Mouse (Mus musculus): ENCODE results near the gene Uggt1.

Uggt1 gene

DNA sequence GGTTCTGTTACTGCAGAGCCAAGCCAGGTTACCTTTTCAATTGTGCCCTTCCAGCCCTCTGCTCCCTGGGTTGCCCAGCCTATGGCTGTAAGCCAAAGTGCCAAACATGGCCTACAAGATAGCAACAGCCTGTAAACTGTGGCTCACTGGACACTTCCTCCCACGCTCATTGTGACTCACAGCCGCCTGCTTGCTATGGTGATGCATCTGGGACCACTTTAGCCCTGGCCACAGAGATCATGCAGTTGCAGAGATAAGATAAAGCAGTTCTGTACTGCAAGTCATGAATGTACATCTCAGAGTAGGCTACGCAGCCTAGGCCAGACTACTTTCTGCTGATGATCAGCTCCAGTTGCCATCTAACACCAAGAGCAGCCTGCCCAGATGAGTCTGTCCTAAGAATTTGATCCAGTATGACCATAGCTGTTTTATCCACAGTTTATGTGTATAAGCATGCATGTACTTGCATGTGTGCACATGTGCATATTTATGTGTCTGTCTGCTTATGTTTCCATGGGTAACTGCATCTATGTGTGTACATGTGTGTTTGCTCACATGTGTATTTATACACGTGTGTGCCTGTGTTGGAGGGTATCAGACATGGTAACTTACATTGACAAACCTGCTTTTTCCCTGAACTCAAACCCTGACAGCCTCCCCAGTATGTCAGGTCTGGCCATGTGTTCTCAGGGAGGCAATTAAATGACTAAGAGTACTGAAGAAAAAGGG is 114.0 kb downstream of the Uggt1 start:
- in situ Hi-C loops (cut with MboI; ENCODE audit: unreplicated experiment in 2 of 2) = loop anchor here (5.0 to 25.0 kb wide), 7 partner anchors 63 to 1268 kb away; partner anchors contain the start of gene Hs6st1 (in 2 of the 2)

DNA sequence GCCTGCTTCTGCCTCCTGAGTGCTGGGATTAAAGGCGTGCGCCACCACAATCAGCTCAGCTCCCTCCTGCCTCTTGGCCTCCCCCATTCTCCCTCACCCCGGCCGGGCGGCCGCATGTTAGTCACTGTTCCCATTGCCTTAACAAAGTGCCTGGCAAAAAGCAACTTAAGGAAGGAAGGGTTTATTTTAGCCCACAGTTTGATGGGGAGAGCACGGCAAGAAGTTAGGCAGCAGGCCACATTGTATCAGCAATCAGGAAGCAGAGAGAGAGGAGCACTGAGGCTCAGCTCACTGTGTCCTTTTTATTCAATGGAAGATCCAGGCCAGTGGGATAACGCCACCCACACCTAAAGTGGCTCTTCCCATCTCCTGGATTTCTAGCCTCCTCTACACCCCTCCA is 114.6 kb downstream of the Uggt1 start:
- in situ Hi-C loops (cut with MboI; ENCODE audit: unreplicated experiment in 2 of 2) = loop anchor here (5.0 to 25.0 kb wide), 8 partner anchors 63 to 1268 kb away; partner anchors contain the start of gene Hs6st1 (in 2 of the 2)

DNA sequence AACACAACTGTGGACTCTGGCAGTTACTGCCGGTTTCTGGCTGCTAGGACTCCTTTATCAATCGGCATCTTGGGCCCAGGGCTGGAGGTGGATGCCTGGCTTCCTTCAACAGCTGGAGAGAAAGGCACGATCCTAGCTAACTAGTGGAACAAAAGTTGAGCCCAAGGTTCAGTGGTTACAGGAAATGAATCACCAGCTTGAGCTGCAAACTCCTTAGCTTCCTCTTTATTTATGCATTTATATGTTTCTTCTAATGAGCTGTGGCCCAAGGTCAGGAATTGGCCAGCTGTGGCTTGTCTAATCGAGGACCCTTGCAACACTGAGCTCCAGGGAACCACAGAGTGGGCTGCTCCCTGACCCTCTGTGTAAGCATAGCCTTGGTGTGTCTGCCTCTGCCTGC is 115.4 kb downstream of the Uggt1 start:
- in situ Hi-C loops (cut with MboI; ENCODE audit: unreplicated experiment in 2 of 2) = loop anchor here in 1 of 2 experiments (10.0 to 25.0 kb wide), 3 partner anchors 284 to 1267 kb away; no protein-coding TSS in a partner anchor

DNA sequence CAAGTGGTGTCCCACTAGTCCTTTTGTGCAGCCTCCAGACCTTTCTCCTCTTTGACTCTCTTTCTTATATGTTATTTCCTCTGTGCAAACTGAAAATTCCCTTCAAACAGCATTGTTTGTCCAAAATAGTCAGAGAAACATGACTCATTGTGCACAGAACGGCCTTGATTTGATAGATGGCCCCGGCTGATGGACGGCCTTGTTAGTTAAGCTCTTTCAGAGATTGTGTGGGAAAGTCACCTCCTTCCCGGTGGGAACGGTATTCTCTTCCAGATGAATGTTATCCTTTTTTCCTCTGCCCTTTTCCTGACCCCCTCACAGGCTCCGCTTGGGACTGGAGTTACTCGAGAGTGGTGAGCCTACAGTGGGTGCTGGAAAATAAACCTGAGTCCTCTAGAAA is 119.4 kb downstream of the Uggt1 start:
- in situ Hi-C loops (cut with MboI; ENCODE audit: unreplicated experiment in 2 of 2) = loop anchor here in 1 of 2 experiments (10.0 to 25.0 kb wide), 3 partner anchors 280 to 1263 kb away; no protein-coding TSS in a partner anchor

DNA sequence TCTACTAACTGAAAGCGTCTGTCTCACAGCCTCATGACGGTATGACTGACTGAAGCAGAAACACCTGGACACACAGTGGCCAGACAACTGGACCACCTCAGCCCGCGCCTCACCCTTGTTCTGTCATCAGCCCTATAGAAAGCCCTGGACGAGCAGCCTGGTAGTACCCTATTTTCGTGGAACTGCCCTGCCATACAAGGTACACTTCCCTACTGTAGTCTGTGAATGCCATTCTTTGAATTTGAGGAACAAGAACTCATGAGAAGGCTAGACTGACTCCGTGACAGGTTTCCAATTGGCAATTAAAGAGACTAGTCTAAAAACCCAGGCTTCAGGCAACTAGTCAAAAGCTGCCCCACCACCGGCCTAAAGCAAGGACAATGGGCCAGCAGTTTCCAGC is 123.3 kb downstream of the Uggt1 start:
- in situ Hi-C loops (cut with MboI; ENCODE audit: unreplicated experiment in 2 of 2) = loop anchor here in 1 of 2 experiments (10.0 kb wide), 1 partner anchor 276 kb away; no protein-coding TSS in a partner anchor

DNA sequence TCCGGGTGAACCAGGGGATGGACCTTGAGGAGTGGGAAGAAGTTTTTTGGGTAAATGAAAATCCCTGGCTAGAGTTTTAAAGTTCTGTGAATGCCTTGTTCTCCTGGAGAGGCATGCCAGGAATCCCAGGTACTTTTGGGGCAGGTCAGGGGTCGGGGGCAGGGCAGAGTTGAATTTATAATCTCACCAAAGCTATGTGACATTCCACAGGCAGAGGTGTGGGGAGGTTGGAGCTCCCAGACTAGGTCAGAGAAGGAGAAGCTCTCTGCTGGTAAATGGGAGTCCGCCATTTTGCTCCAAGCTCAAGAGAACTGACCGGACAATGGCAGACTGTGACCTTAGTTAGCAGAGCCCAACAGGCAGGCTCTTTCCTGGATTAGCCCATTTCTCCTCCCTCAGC is 125.1 kb downstream of the Uggt1 start:
- in situ Hi-C loops (cut with MboI; ENCODE audit: unreplicated experiment in 2 of 2) = no loop called here

DNA sequence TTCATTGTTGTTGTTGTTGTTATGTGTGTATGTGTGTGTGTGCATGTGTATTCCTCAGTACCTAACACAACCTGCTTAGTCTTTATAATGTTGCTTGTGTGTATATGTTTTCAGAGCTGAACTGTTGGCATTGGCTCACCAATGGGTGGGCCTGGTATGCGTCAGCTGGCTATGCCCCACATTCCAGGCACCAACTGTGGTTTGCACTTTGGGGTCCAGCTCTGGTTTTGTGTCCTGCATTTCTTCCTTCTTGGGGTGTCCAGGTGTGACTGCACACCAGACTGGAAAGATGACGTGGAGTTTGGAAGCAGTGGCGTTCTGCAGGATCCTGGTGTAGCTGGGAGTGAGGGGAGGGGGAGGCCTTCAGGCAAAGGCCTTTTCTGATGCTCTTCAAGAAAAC is 125.6 kb downstream of the Uggt1 start:
- in situ Hi-C loops (cut with MboI; ENCODE audit: unreplicated experiment in 2 of 2) = no loop called here

DNA sequence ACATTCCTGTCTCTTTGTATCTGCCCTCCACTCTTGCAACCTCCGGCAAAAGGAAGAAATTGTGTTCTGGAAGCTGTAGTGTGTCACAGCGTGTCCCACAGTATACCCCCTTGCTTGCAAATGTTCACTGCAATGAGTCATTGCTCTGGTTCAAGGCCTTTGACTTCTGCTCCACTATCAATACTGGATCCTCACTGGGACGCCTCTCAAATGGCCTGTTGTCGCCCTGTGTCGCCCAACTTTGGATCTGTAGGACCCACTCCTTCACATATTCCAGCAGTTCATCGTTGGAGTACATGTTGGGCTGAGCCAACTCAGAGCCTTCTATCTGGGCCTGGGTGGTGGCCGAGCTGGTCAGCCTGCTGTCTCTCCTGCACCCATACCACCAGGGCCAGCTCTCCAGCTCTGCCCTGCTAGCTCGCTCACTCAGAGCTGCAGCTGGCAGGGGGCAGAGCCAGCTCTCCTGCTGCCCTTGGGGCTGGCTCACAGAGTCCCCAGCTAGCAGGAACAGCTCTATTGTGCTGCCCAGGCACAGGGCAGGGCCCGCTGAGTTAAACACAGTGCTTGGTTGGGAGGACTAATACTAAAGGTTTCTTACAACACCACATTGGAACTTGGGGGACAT is 126.3 kb downstream of the Uggt1 start:
- in situ Hi-C loops (cut with MboI; ENCODE audit: unreplicated experiment in 2 of 2) = no loop called here

DNA sequence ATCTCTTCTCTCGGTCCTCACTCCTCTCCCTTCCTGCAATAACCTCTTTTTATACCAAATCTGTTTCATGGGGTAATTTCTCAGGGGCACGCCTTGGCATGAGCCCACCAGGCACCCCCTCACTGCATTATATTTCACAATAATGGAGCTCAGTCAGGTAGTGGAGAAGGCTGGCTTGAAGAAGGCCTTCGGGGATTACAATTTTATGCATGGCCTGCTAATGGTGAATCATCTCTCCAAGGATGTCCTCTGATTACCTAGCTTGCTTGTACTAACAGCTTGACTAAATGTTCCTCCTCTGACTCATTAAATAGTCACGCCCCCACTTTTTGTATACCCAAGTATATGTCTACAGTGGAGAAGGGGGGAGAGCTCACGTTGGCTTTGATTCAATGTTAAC is 128.0 kb downstream of the Uggt1 start:
- in situ Hi-C loops (cut with MboI; ENCODE audit: unreplicated experiment in 2 of 2) = no loop called here

DNA sequence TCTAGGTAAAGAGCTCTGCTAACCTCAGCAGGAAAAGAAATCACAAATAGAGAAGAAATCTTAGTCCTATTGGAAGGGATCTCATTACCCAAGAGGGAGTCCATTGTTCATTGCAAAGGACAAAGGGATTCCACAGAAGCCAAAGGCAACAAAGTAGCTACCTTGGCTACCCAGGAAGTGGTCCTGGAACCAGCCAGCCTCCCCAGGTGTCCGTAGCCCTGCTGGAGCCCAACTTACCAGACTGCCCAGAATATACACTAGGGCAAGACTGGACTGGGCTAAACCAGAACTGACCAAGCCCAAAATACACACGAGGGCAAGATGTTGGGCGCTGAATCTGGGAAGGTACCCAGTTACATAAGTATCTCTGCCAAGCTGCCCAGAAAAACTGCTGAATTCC is 129.7 kb downstream of the Uggt1 start:
- in situ Hi-C loops (cut with MboI; ENCODE audit: unreplicated experiment in 2 of 2) = no loop called here

DNA sequence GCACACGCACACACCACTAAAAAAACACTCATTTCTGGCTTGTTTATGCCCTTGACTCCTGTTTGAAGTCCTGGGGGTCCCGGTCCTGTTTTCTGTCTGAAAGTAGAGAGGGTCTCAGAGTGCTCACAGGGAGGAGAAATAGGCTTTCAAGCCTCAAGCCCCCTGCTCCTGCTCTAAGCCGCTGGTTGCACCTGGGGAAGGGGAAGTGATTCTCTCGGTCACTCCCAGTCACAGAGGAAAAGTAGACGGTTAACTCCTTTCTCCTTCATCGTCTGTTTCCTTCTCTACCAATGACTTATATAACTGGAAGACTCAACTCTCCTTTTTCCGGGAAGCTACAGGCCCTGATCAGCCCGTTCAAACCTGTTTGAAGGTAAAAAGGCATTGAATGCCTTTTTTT is 130.8 kb downstream of the Uggt1 start:
- in situ Hi-C loops (cut with MboI; ENCODE audit: unreplicated experiment in 2 of 2) = no loop called here

DNA sequence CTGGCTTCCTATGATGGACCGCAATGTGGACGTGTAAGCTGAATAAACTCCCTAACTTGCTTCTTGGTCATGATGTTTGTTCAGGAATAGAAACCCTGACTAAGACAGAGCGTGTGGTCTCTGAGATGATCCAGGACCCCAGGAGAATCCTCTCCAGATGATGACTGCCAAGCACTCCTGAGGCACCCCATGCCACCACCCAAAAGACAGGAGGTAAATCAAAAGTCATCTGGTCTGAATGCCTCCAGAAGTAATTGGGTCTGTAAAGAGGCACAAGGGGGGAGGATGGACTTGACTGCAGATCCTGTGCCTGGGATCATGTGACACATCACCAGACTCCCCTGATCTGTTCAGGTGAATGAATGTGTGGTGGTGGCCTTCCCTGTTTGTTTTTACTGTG is 131.9 kb downstream of the Uggt1 start:
- in situ Hi-C loops (cut with MboI; ENCODE audit: unreplicated experiment in 2 of 2) = no loop called here

DNA sequence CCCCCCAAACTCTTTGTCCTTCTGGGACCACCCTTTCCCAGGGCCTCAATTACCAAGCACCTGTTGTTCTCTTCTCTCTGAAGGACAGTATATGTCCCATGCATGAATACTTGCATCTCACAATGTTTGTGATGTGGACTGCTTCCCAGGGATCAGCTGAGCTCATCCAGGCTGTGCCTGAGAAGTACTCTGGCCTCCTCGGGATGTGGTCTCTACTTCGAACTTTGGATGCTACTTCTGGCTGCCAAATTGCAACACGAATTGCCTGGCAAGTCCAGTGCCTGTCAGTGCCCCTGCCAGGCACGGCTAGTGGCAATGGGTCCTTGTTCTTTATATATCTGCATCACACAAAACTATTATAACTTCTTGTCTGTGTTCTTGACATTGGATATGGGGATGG is 134.5 kb downstream of the Uggt1 start:
- in situ Hi-C loops (cut with MboI; ENCODE audit: unreplicated experiment in 2 of 2) = no loop called here

DNA sequence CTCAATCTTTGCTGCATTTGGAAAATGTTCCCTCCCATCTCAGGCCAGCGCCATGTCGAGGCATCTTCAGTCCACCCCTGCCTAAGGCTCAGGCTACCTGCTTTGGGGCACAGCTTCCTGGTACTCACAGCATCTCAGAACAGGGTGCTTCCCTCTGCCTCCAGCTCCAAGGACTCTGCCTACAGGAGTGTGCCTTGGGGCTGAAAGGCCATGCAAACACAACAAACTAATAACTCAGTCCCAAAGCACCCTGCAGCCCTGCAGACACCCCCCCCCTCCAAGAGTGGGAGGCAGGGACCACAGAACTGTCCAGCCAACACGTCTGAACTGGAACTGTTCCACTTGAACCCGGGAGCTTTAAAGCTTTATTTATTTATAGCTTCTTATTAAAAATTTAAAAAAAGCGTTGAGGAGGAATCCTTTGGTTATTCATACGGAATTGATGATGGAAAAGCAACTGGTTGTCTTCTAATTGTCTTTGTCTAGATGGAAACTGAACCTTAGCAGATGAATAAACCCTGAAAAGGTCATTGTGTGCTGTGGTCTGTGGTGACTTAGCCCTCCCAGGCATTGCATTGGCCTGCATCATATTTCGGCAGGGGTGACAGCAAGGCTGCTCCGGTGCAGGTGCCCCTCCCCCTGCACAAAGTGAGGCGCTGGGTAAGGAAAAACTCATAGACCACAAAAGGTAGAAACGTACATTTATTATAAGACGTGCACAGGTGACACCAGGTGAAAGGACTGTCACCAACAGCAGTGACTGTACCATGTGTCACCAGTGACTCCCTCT is 138.4 kb downstream of the Uggt1 start:
- in situ Hi-C loops (cut with MboI; ENCODE audit: unreplicated experiment in 2 of 2) = no loop called here

DNA sequence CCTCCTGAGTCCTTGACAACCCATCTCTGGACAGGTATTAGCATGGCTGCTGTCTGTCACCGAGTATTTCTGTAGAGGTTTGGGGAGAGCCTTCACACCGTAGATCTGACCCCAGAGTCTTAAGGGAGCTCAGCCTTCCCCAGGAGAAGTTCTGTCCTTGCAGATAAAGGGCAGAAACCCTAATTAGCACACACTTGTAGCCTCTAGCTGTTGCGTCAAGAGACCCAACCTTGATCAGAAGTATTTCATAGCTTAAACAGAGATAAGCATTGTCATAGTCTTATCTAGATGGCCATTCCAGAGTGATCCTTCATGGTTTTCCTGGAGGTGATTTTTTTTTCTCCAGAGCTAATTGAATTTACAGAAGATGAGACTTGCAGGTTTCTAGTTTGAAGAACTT is 144.1 kb downstream of the Uggt1 start:
- in situ Hi-C loops (cut with MboI; ENCODE audit: unreplicated experiment in 2 of 2) = no loop called here

DNA sequence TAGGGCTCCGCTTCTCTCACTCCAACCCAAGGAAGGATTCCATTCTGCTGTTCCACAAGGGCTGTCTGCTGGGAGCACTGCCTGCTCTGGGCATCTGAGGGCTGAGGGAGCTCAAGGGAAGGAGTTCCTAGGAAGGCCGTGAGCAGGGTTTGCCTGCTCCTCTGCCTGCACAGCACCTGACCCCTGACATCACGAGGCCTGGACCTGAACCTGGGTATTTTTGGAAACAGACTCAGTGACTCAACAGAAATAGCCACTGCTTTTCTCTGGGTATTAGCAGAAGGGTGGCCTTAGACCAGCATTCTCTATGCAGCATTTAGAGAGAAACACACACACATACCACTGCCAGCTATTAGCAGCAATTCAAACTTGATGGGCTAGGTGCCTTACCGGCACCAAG is 146.1 kb downstream of the Uggt1 start:
- in situ Hi-C loops (cut with MboI; ENCODE audit: unreplicated experiment in 2 of 2) = no loop called here

DNA sequence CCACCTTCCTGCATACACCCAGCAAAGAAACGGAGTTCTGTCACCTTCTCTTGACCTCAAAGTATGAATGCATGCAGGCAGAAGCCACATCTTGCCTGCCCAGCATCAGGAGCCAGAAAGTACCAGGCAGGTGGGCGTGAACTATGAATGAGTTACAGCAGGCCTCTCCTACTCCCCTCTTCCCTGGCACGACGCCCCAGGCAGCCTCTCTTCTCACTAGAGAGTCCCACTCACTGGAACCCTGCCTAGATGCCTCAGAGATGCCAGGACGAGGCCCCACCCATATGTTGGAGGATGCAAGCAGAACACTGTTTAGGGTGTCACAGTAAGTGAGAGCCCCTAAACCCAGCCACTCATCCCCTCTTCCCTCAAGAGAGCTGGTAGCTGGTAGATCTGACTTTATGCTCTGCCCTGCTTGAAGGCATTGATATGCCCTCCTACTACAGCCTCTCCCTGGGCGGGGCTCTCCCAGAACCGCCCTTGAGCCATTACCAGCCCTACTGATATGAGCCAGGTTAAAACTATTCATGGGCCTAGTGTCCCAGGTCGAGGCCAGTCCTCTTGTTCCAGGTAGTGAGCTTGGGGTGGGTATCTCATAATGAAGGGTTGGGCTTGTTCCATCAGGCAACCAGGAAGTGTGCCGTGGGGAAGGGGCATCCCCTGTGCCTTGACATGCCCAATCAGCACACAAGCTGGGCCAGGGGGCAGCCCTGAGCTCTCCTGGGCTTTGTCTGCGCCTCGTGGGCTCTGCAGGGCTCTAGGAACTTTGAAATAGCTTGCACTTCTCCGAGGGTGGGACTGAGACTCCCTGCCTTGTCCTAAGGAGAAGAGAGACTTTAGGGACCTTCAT is 148.9 kb downstream of the Uggt1 start:
- in situ Hi-C loops (cut with MboI; ENCODE audit: unreplicated experiment in 2 of 2) = no loop called here

DNA sequence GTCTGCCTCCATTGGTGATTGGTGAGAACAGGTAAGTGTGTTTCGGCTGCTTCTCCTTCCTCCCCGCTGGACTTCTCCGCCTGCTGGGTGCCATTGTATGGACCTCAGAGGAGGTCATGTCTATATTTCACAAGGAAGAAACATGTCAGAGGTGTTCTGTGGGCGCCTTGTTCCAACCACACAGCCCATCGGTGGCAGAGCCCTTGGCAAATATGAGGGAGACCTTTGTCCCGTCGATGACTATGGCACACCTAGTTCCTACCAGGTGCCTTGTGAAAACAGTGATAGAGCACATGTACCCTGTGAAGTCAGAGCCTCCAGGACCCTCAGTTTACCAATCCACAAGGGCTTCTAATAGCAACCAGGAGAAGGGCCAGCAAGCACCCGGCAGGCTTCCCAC is 150.8 kb downstream of the Uggt1 start:
- in situ Hi-C loops (cut with MboI; ENCODE audit: unreplicated experiment in 2 of 2) = no loop called here

DNA sequence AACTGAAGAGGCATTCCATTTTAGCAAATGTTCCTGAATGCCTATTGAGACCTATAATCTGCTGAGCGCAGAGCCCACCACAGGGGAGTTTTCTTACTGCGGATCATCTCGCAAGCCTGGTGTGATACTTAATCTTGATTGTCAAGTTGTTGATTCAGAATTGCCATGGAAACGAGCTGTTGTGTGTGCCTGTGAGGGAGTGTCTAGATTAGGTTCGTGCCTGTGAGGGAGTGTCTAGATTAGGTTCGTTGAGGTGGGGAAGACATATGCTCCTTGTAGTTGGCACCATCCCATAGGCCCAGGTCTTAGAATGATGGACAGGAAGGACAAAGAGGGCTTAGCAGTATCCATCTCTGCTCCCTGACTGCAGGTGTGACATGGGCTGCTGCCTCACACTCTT is 153.3 kb downstream of the Uggt1 start:
- in situ Hi-C loops (cut with MboI; ENCODE audit: unreplicated experiment in 2 of 2) = no loop called here

DNA sequence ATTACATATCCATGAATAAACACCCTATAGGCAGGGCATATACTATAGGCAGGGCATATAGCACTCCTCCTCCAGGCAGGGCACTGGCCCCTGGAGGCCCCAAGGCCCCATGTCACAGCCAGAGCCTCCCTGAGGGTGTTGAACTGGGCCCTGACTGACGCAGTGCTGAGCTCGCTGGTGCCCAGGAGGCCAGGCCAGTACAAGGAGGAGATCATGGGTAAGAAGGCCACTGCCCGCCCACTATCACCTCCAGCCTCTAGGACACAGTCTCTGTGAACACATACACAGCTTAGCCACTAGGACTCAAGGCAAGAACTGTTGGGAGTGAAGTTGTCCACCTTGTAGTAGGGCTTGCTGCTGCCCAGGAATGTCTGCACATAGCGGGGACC is 153.8 kb downstream of the Uggt1 start:
- in situ Hi-C loops (cut with MboI; ENCODE audit: unreplicated experiment in 2 of 2) = no loop called here
